Mouse (Mus musculus): ENCODE measurements around the gene Barhl1. TPM values are rescaled to one million over a fixed set of nuclear protein-coding genes. Genes with fewer than 3 reads are reported as not detected.
A peak's percentile ranks its signal among the peaks of the same experiment; 100 is the strongest.

The Barhl1 gene
- polyA plus RNA-seq, 1 experiment from 2014 or later: not detected

GRCm38 (mm10) chr2:28919001-28919400, 2.5 kb upstream of the Barhl1 start:
- WGBS: 1% methylated on average over 4 of the region's 4 CpGs
- Histone ChIP-seq H3K4me1 (replicated peaks; ENCODE audit: control insufficient read depth, insufficient read depth, low read length) (no peaks in the 10 kb centered on the region), H3K27me3 (replicated peaks; ENCODE audit: control insufficient read depth, insufficient read depth, low read length) (peaks cover 71% of the 10 kb centered on the region)

GRCm38 (mm10) chr2:28917518-28918361, 1.3 kb upstream of the Barhl1 start:
- H3K27ac ChIP-seq (ENCODE audit: low read depth, low read length): no peak overlapping the region
- H3K9me3 ChIP-seq (ENCODE audit: control insufficient read depth): no peaks in the 10 kb centered on the region
- WGBS: 1% methylated on average over 71 of the region's 73 CpGs
- H3K9ac ChIP-seq (ENCODE audit: low read depth, low read length): no peak overlapping the region
- H3K27me3 ChIP-seq (replicated peaks; ENCODE audit: control insufficient read depth, insufficient read depth, low read length): peaks cover 80% of the 10 kb centered on the region
- H3K4me1 ChIP-seq (replicated peaks; ENCODE audit: control insufficient read depth, insufficient read depth, low read length): no peaks in the 10 kb centered on the region
- H3K4me3 ChIP-seq (ENCODE audit: low read depth, low read length): peak overlapping the region; percentile 27
- H3K4me2 ChIP-seq (replicated peaks; ENCODE audit: low read depth): peak overlapping the region; percentile 48
- TF ChIP-seq CTCF (IDR thresholded peaks at IDR 0.05; ENCODE audit: low read depth): no peak
- no peaks in the 10 kb centered on the region for H3K36me3 ChIP-seq (ENCODE audit: control insufficient read depth, insufficient read depth)
- ATAC-seq: no peak

More at GRCm38 (mm10) chr2:28919001-28919400, 2.5 kb upstream of the Barhl1 start:
- Histone ChIP-seq H3K9ac (ENCODE audit: low read depth, low read length) (no peak overlapping the region), H3K4me2 (replicated peaks; ENCODE audit: low read depth) (no peak overlapping the region), H3K9me3 (ENCODE audit: control insufficient read depth) (no peaks in the 10 kb centered on the region), H3K27ac (ENCODE audit: low read depth, low read length) (no peak overlapping the region), H3K36me3 (ENCODE audit: control insufficient read depth, insufficient read depth) (no peaks in the 10 kb centered on the region), H3K4me3 (ENCODE audit: low read depth, low read length) (no peak overlapping the region)
- no peak for TF ChIP-seq CTCF (IDR thresholded peaks at IDR 0.05; ENCODE audit: low read depth)
- no peak for ATAC-seq

- Histone ChIP-seq H3K9ac (ENCODE audit: low read depth, low read length) (no peak overlapping the region), H3K27me3 (replicated peaks; ENCODE audit: control insufficient read depth, insufficient read depth, low read length) (peaks cover 86% of the 10 kb centered on the region), H3K27ac (ENCODE audit: low read depth, low read length) (no peak overlapping the region), H3K9me3 (ENCODE audit: control insufficient read depth) (no peaks in the 10 kb centered on the region), H3K4me1 (replicated peaks; ENCODE audit: control insufficient read depth, insufficient read depth, low read length) (no peaks in the 10 kb centered on the region), H3K4me2 (replicated peaks; ENCODE audit: low read depth) (no peak overlapping the region), H3K36me3 (ENCODE audit: control insufficient read depth, insufficient read depth) (no peaks in the 10 kb centered on the region), H3K4me3 (ENCODE audit: low read depth, low read length) (no peak overlapping the region; the same call in 1 of the 2 replicates)
- WGBS: 12% methylated on average over 11 of the region's 11 CpGs
- TF ChIP-seq CTCF (IDR thresholded peaks at IDR 0.05; ENCODE audit: low read depth): no peak
- ATAC-seq: no peak
Observed at GRCm38 (mm10) chr2:28917156-28917517, 669 bp upstream of the Barhl1 start.

- H3K4me3 ChIP-seq (ENCODE audit: low read depth, low read length): peak overlapping the region; percentile 0; the same call in 1 of the 2 replicates
- no peaks in the 10 kb centered on the region for H3K4me1 ChIP-seq (replicated peaks; ENCODE audit: control insufficient read depth, insufficient read depth, low read length)
- no peak overlapping the region for H3K27ac ChIP-seq (ENCODE audit: low read depth, low read length)
- H3K36me3 ChIP-seq (ENCODE audit: control insufficient read depth, insufficient read depth): no peaks in the 10 kb centered on the region
- ATAC-seq: peak; percentile 76
- H3K9ac ChIP-seq (ENCODE audit: low read depth, low read length): no peak overlapping the region
- under 1% methylated on average over 49 of the region's 50 CpGs for WGBS
- H3K4me2 ChIP-seq (replicated peaks; ENCODE audit: low read depth): 0 out of 2 replicates have a peak overlapping the region, but pooled peaks have one; percentile 24
- peaks cover 92% of the 10 kb centered on the region for H3K27me3 ChIP-seq (replicated peaks; ENCODE audit: control insufficient read depth, insufficient read depth, low read length)
- H3K9me3 ChIP-seq (ENCODE audit: control insufficient read depth): no peaks in the 10 kb centered on the region
- TF ChIP-seq CTCF (IDR thresholded peaks at IDR 0.05; ENCODE audit: low read depth): no peak
Observed at GRCm38 (mm10) chr2:28915768-28916512, 528 bp downstream of the Barhl1 start.

GRCm38 (mm10) chr2:28915104-28915738, 1.2 kb downstream of the Barhl1 start:
- 8% methylated on average over 22 of the region's 22 CpGs for WGBS
- Histone ChIP-seq H3K9me3 (ENCODE audit: control insufficient read depth) (no peaks in the 10 kb centered on the region), H3K27ac (ENCODE audit: low read depth, low read length) (no peak overlapping the region), H3K36me3 (ENCODE audit: control insufficient read depth, insufficient read depth) (no peaks in the 10 kb centered on the region), H3K27me3 (replicated peaks; ENCODE audit: control insufficient read depth, insufficient read depth, low read length) (peaks cover 95% of the 10 kb centered on the region), H3K4me2 (replicated peaks; ENCODE audit: low read depth) (no peak overlapping the region), H3K9ac (ENCODE audit: low read depth, low read length) (no peak overlapping the region), H3K4me1 (replicated peaks; ENCODE audit: control insufficient read depth, insufficient read depth, low read length) (no peaks in the 10 kb centered on the region), H3K4me3 (ENCODE audit: low read depth, low read length) (no peak overlapping the region)
- ATAC-seq: no peak
- TF ChIP-seq CTCF (IDR thresholded peaks at IDR 0.05; ENCODE audit: low read depth): no peak

- Histone ChIP-seq H3K9me3 (ENCODE audit: control insufficient read depth) (no peaks in the 10 kb centered on the region), H3K4me2 (replicated peaks; ENCODE audit: low read depth) (no peak overlapping the region), H3K36me3 (ENCODE audit: control insufficient read depth, insufficient read depth) (no peaks in the 10 kb centered on the region), H3K9ac (ENCODE audit: low read depth, low read length) (no peak overlapping the region), H3K27ac (ENCODE audit: low read depth, low read length) (no peak overlapping the region), H3K4me1 (replicated peaks; ENCODE audit: control insufficient read depth, insufficient read depth, low read length) (no peaks in the 10 kb centered on the region), H3K4me3 (ENCODE audit: low read depth, low read length) (no peak overlapping the region), H3K27me3 (replicated peaks; ENCODE audit: control insufficient read depth, insufficient read depth, low read length) (peaks cover 97% of the 10 kb centered on the region)
- WGBS: 23% methylated on average over 2 of the region's 2 CpGs
- ATAC-seq: no peak
- no peak for TF ChIP-seq CTCF (IDR thresholded peaks at IDR 0.05; ENCODE audit: low read depth)
Observed at GRCm38 (mm10) chr2:28914121-28914520, 2.3 kb downstream of the Barhl1 start.
